Mouse (Mus musculus): Measurements from ENCODE around the gene Chrm4.

The Chrm4 gene

DNA sequence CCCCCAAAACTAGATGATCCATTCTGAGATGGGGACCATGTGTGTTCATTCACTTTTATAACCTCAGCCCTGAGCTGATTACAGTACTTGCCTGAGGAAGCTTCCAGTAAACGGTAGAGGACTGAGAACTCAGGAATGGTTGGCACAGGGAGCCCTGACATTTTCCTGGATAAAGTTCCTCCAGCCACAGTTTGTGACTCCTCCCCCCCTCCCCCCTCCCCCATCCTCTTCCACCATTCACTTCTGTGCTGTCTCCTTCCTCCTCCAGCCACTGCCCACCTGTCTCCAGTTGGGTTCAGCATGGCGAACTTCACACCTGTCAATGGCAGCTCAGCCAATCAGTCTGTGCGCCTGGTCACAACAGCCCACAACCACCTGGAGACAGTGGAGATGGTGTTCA, at the start of gene Chrm4:
Gene Chrm4 (plus strand): TSS at position 301 of the 400 bp plus-strand sequence.
- no peak for DNase-seq (ENCODE audit: low spot score)

DNA sequence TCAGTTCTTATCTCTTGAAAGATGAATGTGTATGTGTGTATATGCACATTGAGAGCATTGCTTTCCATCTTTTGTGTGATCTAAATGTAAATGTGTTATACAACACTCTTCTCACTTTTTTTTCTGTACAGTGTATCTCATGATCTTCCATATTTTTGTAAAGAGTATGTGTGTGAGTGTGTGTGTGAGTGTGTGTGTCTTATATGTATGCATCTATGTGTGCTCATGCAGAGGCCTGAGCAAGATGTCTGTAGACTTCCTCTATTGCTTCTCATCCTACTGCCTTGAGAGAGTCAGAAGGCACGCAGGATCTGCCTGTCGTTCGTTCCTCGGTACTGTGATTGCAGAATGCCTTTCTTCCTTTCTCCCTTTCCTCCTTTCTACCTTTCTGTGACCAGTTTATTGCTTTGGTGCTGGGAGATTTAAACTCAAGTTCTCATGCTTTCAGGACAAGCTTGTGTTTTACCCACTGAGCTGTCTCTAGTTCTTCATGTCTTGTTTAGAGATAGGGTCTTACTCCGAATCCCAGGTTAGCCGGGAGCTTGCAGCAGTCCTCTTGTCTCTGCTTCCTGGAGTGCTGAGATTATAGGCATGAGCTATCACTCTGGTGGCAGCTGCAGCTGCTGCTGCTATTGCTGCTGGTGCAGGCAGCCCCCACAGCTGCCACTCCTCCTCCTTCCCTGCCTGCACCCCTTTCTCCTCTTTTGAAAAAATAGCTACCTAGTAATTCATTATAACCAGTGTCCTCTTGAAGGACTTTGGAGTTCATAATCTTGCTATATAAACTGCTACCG, 48.5 kb upstream of the Chrm4 start:
- no peak for DNase-seq (ENCODE audit: low spot score)

GRCm38 (mm10) chr2:91883961-91884360, 43.1 kb upstream of the Chrm4 start:
- no peak for DNase-seq (ENCODE audit: low spot score)

- DNase-seq (ENCODE audit: low spot score) = no peak
These were observed 42.4 kb upstream of the Chrm4 start for GRCm38 (mm10) chr2:91884616-91885015.

DNA sequence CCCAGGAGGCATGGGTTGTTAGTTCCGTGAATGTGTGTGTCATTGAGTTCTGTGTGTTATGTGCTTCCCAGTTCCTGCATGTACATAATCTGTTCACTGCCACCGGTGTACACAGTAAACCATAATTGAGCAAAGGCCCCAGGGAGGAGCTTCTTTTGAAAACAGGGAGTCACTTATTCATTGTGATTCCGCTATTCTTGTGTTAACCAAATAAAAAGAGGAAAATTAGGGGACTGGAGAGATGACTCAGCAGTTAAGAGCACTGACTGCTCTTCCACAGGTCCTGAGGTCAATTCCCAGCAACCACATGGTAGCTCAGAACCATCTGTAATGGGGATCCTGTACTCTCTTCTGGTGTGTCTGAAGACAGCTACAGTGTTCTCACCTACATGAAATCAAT, 32.3 kb upstream of the Chrm4 start:
- DNase-seq (ENCODE audit: low spot score) = no peak

GRCm38 (mm10) chr2:91895401-91895800, 31.6 kb upstream of the Chrm4 start:
- no peak for DNase-seq (ENCODE audit: low spot score)

GRCm38 (mm10) chr2:91897968-91898367, 29.1 kb upstream of the Chrm4 start:
- DNase-seq (ENCODE audit: low spot score) = no peak

GRCm38 (mm10) chr2:91899141-91899540, 27.9 kb upstream of the Chrm4 start:
- no peak for DNase-seq (ENCODE audit: low spot score)

DNA sequence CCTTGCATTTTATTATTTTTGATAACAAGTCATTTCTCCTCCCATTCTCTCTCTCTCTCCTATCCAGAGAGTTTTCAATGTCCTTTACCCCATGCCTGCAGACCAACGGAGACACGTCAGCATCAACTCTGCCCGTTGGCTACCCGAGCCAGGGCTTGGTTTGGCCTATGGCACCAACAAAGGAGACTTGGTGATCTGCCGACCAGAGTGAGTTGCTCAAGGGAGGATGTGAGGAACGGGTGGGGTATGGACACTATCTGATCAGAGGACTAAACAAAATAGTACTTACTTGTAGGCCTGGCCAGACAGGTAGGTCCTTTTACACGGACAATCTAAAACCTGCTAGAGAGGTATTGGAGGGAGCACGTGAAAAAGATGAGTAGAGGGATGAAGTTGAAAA, 26.6 kb upstream of the Chrm4 start:
- DNase-seq (ENCODE audit: low spot score) = no peak

DNA sequence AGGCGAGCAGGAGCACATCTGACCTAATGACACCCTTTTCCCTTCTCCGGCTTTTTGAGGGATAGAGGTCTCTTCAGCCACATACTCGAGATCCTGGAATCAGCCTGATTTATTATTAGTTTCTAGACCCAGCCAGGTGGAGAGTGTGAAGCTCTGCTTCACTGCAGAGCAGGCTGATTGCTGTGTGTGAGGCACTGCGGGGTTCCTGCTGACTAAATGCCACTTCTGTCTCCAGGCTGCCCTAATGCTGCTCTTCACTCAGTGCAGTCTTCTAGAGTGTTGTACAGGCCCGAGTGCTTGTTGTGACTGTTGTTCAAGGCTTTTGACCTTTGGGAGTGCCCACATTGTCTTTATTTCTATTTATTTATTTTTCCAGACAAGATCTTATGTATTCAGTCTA, 24.7 kb upstream of the Chrm4 start:
- DNase-seq (ENCODE audit: low spot score) = no peak

- DNase-seq (ENCODE audit: low spot score) = no peak
These were observed 23.7 kb upstream of the Chrm4 start for GRCm38 (mm10) chr2:91903171-91903925.

DNA sequence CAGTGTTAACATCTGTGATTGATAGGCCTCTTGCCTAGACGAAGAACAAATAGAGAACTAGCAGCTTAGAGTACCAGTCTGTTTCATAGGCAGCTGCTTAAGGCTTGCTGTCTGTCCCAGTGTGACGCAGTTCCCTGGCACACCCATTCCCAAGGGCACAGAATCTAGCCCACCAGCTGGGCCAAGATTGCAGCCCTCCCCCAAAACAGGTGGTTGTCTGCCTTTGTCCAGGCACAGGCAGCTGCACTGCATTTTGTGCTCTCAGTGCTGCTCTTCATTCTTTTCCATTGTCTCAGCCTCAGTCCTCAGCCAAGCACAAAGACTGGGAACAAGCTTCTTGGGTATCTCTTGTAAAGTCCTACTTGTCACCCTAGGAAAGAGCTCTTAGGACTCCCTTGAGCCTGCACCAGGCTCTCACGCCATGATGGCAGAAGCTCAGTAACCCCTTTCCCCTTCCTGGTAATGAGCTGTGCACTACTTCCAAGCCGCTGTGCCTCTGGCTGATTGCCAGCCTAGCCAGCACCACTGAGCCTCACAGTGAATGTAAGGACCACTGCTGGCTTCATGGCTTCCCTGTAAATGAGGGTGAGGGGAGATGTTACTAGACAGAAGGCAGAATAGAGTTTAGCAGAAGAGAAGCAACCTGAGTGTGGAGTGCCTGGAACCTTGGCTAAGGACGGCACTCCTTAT, 22.3 kb upstream of the Chrm4 start:
- DNase-seq (ENCODE audit: low spot score) = no peak

DNA sequence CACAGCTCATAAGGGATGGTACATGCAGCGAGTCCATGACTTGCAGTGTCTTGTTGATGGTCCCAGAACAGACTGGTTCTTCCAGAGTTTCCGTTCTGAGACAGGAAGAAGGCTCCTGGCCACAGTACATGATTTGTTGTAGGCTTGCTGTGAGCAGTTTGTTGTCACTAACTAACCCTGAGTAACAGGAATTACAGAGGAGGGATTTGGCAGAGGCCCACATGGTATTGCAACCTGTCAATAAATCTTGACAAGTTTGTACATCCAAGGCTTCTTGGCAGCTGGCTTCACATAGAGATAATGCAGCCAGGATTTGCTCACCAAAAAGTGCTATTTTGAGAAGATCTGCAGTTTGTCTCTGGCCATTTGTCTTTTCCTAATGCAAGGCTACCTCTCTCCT, 20.9 kb upstream of the Chrm4 start:
- no peak for DNase-seq (ENCODE audit: low spot score)

GRCm38 (mm10) chr2:91912616-91913015, 14.4 kb upstream of the Chrm4 start:
- DNase-seq (ENCODE audit: low spot score) = no peak

- no peak for DNase-seq (ENCODE audit: low spot score)
These were observed 13.5 kb upstream of the Chrm4 start for GRCm38 (mm10) chr2:91913328-91914110.

GRCm38 (mm10) chr2:91916346-91916977, 10.6 kb upstream of the Chrm4 start:
- no peak for DNase-seq (ENCODE audit: low spot score)

- no peak for DNase-seq (ENCODE audit: low spot score)
These were observed 10.0 kb upstream of the Chrm4 start for GRCm38 (mm10) chr2:91917096-91917495.

- no peak for DNase-seq (ENCODE audit: low spot score)
These were observed 6.9 kb upstream of the Chrm4 start for GRCm38 (mm10) chr2:91920130-91920529.

DNA sequence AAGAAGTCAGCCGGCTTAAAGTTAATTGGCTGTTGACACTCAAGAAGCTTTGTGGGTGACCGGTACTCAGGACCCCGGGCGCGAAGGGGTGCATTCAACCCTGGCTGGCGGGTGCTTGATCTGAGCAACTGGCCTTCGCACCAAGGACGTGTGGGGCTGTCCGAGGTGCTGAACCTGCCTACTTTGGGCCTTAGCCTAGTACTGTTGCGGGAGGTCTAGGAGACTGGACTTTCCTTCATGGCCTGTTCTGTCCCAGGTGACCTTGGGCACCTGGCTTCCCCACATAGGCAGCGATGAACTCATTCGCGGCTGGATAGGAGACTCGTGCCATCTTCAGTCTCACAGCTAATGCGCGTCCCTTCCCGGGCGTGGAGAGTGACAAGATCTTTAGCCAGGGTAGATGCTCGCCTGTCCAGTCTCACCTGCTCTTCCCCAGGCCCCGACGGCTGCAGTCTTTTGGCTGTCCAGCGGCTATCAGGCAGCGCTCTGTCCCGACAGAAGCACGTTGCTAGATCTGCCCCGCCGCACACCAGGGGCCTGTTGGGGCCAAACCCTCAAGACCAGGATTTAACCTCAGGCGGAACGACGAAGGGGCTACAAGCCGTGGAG, 5.8 kb upstream of the Chrm4 start:
- peak; percentile 63 for DNase-seq (ENCODE audit: low spot score)

GRCm38 (mm10) chr2:91921790-91922570, 5.1 kb upstream of the Chrm4 start:
- DNase-seq (ENCODE audit: low spot score) = no peak
